Mouse (Mus musculus) heart, adult 18-20 months (tissue): ENCODE measurements around the gene Tctex1d2. TPM values are rescaled to one million over a fixed set of nuclear protein-coding genes. Genes with fewer than 3 reads are reported as not detected.

Experiments
- DNase-seq, 2 experiments: peaks; one replicate each; pipeline ENCODE4 v3.0.0; 2021 to 2022; ENCODE audit warnings: mixed read lengths in 1 of 2
- total RNA-seq, 2 experiments: library from RNA; stranded (reverse); gene quantifications; 2 replicates each; pipeline ENCODE4 v1.2.3; 2021

Gene Tctex1d2
- total RNA-seq, 2 experiments from 2014 or later: 5.1 to 6.8 TPM

DNA sequence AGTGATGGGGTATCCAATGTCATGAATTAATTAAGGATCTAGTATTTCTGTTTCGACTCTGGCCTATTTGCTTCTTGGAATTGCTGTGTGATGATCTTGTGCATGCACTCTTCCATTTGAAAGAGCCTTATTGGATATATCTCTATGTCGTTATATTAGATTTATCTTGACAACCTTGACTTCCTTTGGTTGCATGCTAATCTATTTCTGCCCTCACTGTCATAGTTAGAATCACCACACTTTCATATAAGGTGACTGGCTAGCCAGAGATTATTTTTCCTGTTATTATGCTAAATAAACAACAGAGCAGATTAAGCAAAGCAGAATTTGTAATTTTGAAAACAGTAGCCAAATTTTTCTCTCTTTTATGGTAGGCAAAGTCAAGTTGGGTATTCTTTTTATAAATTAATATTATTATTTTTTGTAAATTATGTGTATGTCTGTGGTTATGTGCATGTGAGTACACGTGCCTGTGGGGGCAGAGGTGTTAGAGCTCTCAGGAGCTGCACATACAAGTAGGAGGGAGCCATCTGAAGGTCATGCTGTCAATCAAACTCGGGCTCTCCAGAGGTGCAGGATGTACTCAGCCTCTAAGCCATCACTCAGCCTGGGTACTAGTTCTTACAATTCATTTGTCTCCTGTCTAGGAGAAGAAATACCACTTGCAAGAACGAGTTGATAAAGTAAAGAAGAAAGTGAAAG is 50.1 kb downstream of the Tctex1d2 start:
- no peak for DNase-seq

DNA sequence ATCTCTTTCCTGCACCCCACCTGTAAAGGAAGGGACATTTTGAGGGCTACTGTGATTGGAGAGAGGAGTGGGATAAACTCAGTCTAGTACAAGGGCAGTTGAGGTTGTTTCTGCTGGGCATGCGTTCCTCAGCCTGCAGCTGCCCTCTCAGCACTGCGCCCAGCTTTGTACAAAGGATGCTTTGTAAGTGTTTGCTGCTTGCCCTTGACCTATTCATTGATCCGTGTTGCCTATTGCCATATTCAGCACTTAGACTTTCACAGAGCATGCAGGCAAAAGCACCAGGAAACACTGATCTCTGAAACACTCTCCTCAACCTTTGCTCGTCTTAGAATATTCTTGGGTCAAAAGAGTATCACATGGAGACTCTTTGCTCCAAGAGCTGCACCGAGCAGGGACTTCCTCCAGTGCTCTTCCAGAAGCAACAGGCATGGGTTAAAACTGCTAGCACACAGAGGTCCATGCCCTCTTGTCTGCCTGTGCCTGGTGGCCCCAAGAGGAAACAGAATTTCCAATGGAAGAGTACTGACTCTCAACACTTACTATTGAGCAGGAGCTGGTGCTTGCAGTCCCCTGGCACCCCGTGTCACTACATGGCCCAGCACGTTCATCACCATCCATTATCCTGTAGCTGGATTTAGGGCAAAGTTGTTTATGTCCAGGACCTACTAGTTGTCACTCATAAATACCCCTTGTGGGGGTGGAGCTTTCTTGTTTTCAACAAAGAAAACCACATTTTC is 52.9 kb downstream of the Tctex1d2 start:
- no peak for DNase-seq

DNA sequence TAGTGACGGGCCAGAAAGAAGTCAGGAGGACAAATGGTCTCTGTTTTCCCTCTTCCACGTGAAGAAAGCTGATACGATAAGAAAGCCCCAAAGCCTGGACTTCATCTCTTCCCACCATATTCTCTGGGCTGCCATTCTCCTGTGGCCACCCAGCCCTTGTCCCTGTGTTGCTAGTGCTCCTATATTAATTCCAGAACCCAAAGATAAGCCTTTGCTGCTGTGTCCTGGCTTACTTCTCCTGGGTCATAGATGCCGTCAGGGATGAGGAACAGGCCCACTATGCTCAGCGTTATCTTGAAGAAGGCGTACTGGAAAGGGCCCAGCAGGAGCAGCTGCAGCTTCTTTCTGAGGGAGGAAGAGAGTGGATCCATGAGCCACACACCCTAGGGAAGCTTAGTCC is 57.8 kb downstream of the Tctex1d2 start:
- peak; percentile 24 to 37 for DNase-seq

Other genes starting within 250 kb of the Tctex1d2 start
- not detected for gene Bex6, start 239.9 kb upstream of the Tctex1d2 start, total RNA-seq
- 10 to 100 TPM; 12.1 to 12.6 TPM for gene Fbxo45, start 172.5 kb upstream of the Tctex1d2 start, total RNA-seq
- gene Wdr53, start 172.5 kb upstream of the Tctex1d2 start, total RNA-seq: 1 to 10 TPM; 6.9 to 7.4 TPM
- 10 to 100 TPM; 22.5 to 25.3 TPM for gene Smco1, start 148.2 kb upstream of the Tctex1d2 start, total RNA-seq
- gene Rnf168, start 142.2 kb upstream of the Tctex1d2 start, total RNA-seq: 10 to 100 TPM; 12.6 to 12.8 TPM
- gene Ubxn7, start 87.4 kb upstream of the Tctex1d2 start, total RNA-seq: 10 to 100 TPM; 22.4 to 28.3 TPM
- gene Tm4sf19, start 19.2 kb upstream of the Tctex1d2 start, total RNA-seq: not detected
- gene Pcyt1a, start 11.2 kb downstream of the Tctex1d2 start, total RNA-seq: 100 to 1,000 TPM; 121 to 128 TPM
- under 1 TPM; 0.32 to 0.85 TPM for gene Slc51a, start 68.2 kb downstream of the Tctex1d2 start, total RNA-seq
- gene Zdhhc19, start 76.6 kb downstream of the Tctex1d2 start, total RNA-seq: not detected
- gene Tfrc, start 189.2 kb downstream of the Tctex1d2 start, total RNA-seq: 10 to 100 TPM; 27.1 to 57.1 TPM
- 10 to 100 TPM; 20.5 to 22.0 TPM for gene Tnk2, start 224.2 kb downstream of the Tctex1d2 start, total RNA-seq